Mouse (Mus musculus): ENCODE data around the gene Cyp4f39.
"Not testable (repeated sequence)": the region's sequence is repeated elsewhere in the genome, so short reads cannot be mapped to it uniquely, and the experiment has no call there.

Gene Cyp4f39

GRCm38 (mm10) chr17:32528408-32529337 is 76.2 kb downstream of the Cyp4f39 start:
- DNase-seq (ENCODE audit: low spot score in 2 of 2) = peak; percentile 82 to 87

DNA sequence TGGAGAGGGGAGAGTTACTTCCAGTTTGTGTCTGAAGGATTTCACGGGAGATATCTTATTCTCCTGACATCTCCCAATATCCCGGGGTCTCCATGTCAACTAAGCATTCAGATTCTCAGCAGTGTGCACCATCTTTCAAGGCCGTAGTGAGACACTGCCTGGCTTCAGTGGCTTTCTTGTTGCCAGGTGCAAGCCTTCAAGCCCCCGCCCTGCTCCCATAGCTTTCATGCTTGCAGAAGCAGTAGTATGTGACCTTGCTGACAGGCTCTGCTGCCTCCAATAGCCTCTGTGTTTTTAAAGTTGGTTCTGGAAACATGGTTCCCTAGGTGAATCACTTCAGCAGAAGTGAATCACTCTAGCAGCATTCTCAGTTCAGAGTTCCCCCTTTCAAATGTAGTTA is 79.8 kb downstream of the Cyp4f39 start:
- not testable (repeated sequence) for DNase-seq (ENCODE audit: low spot score in 2 of 2)

DNA sequence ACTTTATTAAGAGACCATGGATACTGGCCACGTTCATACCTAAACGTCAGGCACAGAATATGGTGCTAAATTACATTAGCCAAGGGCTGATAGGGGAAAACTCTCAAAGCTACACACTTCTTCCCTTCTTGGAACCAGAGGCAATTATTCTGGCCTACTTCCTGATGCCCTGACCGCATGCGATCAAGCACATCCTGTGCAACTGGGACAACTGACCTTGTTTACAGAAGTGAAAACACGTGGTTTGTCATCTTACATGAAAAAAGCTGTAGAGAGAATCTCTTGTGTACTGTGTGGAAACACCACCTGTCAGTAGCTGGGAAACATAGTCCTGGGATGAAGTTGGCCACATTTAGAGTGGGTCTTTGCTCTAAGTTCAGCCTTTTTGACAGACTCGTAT is 81.5 kb downstream of the Cyp4f39 start:
- no peak for DNase-seq (ENCODE audit: low spot score in 2 of 2)

- peak; percentile 93 for DNase-seq (ENCODE audit: low spot score in 2 of 2)
Measured at GRCm38 (mm10) chr17:32536051-32536866, 83.7 kb downstream of the Cyp4f39 start, which contains the start of gene Cyp4f16. Gene Cyp4f16 (plus strand): TSS chr17:32536558.

GRCm38 (mm10) chr17:32536867-32537250 is 84.3 kb downstream of the Cyp4f39 start:
- peak in 1 of 2 experiments; percentile 33 for DNase-seq (ENCODE audit: low spot score in 2 of 2)
